Mouse (Mus musculus) bone marrow macrophage, adult 2 months (primary cell): ENCODE data around the gene Mtf2.

ENCODE experiments used
- CTCF ChIP-seq: IDR thresholded peaks from 2 replicates; pipeline ENCODE4 v1.5.1; 2012; ENCODE audit warnings: low read depth, mild to moderate bottlenecking, low read length, moderate library complexity
- POLR2A ChIP-seq: IDR thresholded peaks from 2 replicates; pipeline ENCODE4 v1.6.1; 2012; ENCODE audit warnings: mild to moderate bottlenecking, low read depth, low read length, borderline replicate concordance

DNA sequence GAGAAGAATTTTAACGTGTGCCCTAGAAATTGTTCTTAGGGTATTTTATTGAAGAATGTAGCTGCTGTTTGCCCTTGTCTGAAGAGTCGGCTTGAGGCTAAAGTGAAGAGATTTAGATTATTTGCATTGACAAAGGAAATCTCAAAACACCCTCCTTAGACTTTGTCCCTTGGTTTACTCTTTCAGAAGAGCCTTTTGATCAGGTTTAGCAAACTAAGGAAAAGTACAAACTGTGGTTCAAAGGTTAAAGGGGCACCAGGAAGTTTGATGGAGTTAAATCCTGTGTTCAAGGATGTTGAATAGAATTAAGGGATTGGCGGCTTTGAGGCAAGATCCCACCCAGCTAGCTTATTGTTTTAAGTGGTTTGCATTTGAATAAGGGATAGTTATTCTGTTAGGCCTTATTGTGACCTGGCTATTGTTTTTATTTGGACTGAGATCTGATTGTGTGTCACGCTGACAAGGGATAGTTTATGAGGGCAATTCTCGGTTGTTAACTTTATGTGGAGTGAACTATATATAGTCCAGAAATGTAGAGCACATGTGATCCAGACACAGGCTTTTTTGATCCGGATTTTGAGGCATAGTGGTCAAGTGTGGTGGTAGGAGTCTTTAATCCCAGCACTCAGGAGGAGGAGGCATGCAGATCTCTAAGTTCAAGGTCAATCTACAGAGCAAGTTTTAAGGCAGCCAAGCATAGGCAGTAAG is 11.5 kb downstream of the Mtf2 start:
- TF ChIP-seq CTCF (no peak), POLR2A (no peak)
